Mouse (Mus musculus): Measurements from ENCODE around the gene Olfr214.
"Not testable (repeated sequence)": the region's sequence is repeated elsewhere in the genome, so short reads cannot be mapped to it uniquely, and the experiment has no call there.

Olfr214 gene

DNA sequence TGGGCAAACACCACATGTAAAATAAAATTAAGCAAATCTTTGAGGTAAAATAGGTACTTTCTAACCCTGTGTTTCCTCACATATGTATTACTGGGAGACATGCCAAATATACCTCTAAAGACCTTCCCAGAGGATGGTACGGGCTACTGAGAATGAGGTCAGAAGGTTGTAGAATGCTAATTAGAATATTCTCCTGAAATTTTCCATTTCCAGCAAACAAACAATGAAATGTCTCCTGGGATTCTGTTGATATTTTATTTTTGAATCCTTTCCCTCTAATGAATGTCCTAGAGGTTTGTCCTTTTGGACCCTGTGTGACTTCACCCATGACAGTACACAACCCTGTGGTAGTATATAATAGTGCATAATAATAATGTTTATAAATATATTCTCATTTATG, at the start of gene Olfr214:
Gene Olfr214 (plus strand): TSS at position 301 of the 400 bp plus-strand sequence.
- DNase-seq (ENCODE audit: low spot score), result no peak

DNA sequence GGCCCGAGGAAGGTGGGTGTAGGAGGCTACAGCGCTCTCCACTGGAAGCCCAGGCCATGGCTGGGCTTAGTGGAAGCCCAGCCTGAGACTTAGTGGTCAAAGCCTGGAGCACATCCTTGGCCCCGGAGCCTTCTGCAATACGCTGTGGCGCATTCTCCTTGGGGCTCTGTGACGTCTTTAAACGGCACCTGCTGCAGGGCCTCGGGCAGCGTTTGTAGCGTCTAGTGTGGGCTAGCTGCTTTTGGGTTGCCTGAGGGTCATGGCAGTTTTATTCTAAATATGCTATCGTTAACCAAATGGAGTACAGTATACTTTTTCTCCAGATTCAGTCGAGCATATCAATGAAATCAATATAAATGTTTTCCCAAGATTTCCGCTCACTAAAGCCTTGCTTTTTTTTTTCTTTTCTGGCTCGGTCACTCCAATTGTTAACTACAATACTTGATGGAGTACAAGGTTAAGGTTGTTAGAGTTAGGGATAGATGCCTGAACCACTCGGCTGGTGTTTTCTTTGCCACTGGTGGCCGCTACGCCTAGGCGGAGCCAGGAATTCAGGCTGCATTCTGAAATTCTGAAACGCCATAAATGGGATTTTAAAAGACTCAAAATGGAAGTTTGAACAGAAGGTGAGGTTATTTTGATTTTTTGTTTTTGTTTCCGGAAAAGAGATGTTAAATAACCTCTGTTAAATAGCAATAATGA, 47.6 kb upstream of the Olfr214 start, which contains the start of gene Olfr212:
Gene Olfr212 (plus strand): TSS at position 215 of the 702 bp plus-strand sequence.
- not testable (repeated sequence) for DNase-seq (ENCODE audit: low spot score)

- no peak for DNase-seq (ENCODE audit: low spot score)
These were observed 39.2 kb upstream of the Olfr214 start for GRCm38 (mm10) chr6:116514832-116515231.

- DNase-seq (ENCODE audit: low spot score), result no peak
These were observed 15.9 kb upstream of the Olfr214 start, which contains the start of gene Olfr213 for GRCm38 (mm10) chr6:116538156-116538555. Olfr213 (plus strand) TSS chr6:116538456.

GRCm38 (mm10) chr6:116542500-116542899, 11.5 kb upstream of the Olfr214 start:
- DNase-seq (ENCODE audit: low spot score), result no peak

GRCm38 (mm10) chr6:116550841-116551240, 3.2 kb upstream of the Olfr214 start, which contains the start of gene Gm5580:
Gm5580 (plus strand) TSS chr6:116551141.
- DNase-seq (ENCODE audit: low spot score), result not testable (repeated sequence)

DNA sequence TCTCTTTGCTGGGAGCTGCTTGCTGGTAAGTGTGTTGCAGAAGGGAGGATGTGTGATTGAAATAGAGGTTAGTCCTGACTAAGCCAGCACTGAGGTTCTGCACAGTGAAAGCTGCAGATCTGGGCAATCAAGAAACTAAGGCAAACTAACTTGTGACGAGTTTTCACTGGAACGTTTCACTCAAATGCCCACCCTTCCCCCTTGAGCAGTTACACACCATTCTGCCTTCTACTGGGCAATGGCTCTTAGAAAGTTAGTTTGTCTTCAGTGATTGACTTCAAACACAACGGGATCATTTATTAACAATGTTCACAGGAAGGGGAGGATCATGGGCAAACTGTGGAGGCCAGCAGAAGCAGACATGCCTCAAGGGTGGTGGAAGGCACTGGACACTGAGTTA, 917 bp downstream of the Olfr214 start:
- DNase-seq (ENCODE audit: low spot score), result no peak

- no peak for DNase-seq (ENCODE audit: low spot score)
These were observed 15.8 kb downstream of the Olfr214 start for GRCm38 (mm10) chr6:116569834-116570233.

DNA sequence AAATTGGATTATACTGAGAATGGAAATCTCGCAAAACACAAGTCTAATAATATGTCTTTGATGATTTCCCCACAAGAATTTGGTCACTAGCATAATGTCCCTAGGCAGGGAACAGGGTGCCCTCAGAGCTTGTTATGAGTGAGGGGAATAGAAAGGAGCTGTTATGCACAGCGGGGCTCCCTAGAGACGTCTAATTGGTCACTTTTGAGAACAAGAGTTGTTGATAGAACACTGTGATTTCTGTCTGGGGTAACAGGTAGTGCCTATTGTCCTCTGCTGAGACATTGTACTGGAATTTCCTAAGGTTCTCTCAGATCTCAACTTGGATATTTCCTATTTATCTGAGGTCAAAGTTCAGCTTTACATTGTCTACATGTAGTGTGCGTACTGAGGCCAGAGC, 30.1 kb downstream of the Olfr214 start, which contains the start of gene Olfr215:
Gene Olfr215 (minus strand): TSS at position 101 of the 400 bp plus-strand sequence.
- no peak for DNase-seq (ENCODE audit: low spot score)

GRCm38 (mm10) chr6:116600969-116601368, 46.9 kb downstream of the Olfr214 start:
- DNase-seq (ENCODE audit: low spot score), result not testable (repeated sequence)

DNA sequence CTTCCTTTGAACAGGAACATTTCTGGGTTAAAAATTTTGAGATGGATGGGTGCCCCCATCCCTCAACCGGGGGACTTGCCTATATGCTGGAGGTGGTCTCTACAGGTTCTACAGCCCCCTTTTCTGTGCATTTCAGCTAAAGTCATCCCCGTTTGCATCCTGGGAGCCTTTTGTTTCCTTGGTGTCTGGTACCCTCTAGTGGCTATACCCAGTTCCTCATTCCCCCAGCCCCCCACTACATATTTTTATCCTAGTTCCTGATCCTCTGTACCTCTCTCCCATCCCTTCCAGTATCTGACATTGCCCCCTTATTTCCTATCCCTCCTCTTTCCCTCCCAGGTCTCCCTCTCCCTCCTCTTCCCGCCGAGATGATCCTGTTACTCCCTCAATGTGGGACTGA, 53.2 kb downstream of the Olfr214 start:
- DNase-seq (ENCODE audit: low spot score), result no peak

Data from testis, postnatal 10 days (tissue).